Mouse (Mus musculus): ENCODE results near the gene Rbpms2.
A peak's percentile ranks its signal among the peaks of the same experiment; 100 is the strongest.

Rbpms2 gene

GRCm38 (mm10) chr9:65629025-65629766 is at the start of gene Rbpms2:
Gene Rbpms2 (plus strand): TSS chr9:65629648.
- DNase-seq (ENCODE audit: low spot score), result peak; percentile 11

DNA sequence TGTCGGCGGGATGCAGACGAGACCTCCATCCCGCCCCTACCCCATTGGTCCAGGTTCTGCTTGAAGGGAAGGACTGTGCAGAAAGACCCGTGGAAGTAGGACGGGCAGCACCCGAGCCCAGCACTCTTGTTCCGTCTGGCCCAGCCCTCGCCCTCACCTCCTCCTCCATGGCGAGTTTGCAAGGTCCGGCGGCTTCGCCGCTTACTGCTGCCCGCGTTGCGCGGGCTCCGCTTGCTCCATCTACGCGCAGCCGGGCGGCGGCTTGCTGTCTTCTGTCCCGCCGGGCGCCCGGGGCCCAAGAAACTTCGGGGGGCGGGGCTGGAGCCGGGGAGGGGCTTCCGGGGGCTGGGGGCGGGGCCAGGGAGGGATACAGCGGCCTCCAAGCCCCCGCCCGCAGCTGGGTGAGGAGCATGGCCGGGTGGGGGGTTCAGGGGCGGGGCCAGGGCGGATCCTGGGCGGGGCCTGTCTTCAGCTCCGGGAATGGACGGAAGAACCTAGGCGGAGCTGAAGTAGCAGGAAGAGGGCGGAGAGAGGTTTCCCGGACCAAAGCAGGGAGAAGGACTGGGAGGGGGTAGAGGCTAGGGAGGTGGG is 49.6 kb upstream of the Rbpms2 start, which contains the start of gene Plekho2:
Plekho2 (minus strand) TSS at position 260 of the 591 bp plus-strand sequence.
- peak; percentile 94 for DNase-seq (ENCODE audit: low spot score)

DNA sequence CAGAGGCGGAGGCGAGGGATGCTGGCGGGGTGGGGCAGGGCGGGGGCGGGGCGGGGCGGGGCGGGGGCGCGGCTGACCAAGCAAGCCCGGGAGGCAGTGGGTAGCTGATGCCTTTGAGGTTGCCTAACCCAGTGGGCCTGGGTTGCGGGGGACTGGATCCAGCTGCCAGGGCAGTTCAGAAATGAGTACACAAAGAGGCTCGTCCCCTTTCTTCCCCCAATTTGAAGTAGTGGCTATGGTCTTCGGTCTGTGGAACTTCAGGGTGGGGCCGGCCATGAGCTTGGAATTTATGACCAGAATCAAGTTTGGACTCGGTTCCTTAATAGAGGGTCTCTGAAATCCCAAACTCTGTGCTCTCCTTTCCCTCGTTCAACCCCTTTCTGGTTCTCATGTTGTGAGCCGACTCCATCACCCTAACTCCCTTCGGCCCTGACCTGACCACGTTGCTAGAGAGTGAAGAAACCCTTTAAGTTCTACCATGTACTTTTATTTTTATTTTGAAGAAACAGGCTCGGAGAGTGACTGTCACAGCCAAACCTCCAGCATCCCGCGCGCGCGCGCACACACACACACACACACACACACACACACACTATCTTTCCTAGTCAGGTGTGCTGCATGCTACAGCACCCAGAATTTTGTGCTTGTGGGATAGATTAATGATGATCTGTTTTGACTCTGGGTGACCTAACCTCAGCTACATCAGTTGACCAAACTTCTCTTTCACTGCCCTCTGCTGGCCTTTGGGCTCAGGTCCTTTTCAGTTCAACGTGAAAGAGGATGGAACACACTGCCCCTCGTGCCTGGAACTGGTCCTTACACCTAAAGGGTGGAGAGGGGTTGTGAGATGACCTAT is 48.8 kb upstream of the Rbpms2 start:
- peak; percentile 94 for DNase-seq (ENCODE audit: low spot score)

DNA sequence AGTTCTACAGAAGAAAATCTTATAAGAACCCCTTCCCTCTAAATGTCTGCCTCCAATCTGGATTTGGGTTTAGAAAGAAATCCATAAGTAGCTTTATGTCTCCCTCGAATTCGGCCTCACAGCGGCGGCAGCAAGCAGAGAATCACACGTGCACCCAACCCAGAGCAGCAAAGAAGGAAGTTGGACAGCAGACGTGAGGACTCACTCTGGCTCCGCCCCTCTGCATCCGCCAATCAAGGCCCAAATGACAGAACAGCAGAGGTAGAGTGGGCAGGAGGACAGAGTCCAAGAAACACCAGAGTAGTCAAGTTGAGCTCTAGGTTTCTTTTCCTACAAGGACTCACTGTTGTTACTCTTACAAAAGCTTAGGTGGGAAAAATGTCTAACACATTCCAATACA is 46.4 kb upstream of the Rbpms2 start:
- peak; percentile 60 for DNase-seq (ENCODE audit: low spot score)

DNA sequence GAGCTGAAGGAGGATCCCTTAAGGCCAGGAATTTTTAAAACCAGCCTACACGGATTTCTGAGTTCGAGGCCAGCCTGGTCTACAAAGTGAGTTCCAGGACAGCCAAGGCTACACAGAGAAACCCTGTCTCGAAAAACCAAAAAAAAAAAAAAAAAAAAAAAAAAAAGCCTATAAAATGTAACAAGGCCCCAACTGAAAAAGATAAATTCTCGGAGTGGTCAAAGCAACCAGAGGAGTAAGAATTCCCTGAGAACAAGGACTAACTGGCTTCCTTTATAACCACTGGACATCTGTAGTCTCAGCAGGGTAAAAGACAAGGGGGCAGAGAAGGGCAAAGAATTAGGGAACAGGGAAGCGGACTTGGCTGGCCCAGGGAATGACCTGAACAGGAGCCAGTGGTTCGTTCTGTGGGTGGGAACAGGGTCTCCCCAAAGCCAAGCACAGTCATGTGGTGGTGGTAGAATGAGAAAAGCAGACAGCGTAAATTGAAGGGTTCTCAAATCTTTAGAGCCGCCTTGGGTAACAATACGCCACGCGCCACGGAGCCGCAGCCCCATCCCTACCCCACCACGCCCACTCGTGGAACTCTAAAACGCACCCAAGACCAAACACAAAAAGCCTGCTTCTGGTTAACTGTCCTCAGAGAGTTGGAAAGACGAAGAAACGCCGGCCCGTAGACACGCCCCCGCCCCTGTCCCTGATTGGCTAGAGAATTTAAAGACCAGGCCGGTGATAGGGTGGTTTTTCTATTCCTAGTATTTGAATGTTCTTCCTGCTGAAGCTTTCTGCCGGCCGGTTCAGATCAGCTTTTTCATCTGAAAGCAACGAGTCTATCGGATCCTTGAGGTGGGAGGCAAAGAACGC is 42.8 kb upstream of the Rbpms2 start, which contains the start of gene Pif1:
Pif1 (plus strand) TSS at position 755 of the 864 bp plus-strand sequence.
- DNase-seq (ENCODE audit: low spot score), result peak; percentile 88

- DNase-seq (ENCODE audit: low spot score), result no peak
Measured at GRCm38 (mm10) chr9:65587270-65587572, 42.2 kb upstream of the Rbpms2 start.

DNA sequence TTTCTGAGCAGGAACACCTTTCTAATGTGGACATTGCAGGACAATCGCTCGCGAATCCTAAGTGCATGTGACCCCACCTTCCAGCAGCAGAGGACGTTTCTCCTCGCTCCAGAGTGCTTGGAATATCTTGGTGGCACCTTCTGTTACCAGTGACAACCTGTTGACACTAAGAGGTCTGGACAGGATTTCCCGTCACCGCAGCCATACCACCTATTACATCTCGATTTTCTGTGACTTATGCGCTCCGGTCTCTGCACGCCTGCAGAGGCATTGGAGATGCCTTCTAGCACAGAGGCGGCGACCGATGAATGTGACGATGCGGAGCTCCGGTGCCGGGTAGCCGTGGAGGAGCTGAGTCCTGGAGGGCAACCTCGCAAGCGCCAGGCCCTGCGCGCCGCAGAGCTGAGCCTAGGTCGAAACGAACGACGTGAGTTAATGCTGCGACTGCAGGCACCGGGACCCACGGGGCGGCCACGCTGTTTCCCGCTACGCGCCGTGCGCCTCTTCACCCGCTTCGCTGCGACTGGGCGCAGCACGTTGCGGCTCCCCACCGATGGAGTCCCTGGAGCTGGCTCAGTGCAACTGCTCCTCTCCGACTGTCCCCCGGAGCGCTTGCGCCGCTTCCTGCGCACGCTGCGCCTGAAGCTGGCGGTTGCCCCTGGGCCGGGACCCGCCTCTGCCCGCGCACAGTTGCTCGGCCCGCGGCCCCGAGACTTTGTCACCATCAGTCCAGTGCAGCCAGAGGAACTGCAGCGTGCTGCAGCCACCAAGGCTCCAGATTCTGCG is 41.7 kb upstream of the Rbpms2 start:
- DNase-seq (ENCODE audit: low spot score), result no peak

DNA sequence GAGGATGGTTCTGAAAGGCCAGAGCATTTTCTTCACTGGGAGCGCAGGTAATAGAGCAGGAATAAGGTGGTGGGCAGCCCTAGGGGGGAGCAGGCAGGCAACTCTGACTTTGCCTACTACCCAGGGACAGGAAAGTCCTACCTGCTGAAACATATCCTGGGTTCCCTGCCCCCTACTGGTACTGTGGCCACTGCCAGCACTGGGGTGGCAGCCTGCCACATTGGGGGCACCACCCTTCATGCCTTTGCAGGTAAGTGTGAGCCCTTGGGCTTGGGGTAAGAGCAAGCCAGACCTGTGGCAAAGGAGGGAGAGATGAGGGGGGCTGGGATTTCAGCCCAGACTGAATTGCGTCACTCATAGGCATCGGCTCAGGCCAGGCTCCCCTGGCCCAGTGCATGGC is 40.4 kb upstream of the Rbpms2 start:
- no peak for DNase-seq (ENCODE audit: low spot score)

GRCm38 (mm10) chr9:65592721-65593120 is 36.7 kb upstream of the Rbpms2 start:
- DNase-seq (ENCODE audit: low spot score), result no peak

DNA sequence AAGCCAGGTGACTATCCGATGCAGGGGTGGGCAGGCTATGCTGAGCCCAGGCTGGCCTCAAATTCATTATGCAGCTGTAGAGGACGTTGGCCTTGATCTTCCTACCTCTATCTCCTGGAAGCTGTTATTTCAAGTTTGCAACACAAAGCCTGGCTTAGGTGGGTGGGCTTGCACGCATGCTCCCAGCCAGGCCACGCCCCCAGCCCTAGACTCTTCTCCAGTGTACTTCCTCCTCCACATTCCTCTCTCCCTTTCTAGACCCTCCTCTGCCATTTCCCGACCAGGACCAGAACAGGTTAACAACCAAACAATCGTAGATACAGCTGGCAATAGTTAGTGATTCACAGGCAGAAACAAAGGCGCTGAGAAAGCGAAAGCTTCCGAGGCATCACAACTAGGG is 35.9 kb upstream of the Rbpms2 start:
- no peak for DNase-seq (ENCODE audit: low spot score)

GRCm38 (mm10) chr9:65598765-65599249 is 30.6 kb upstream of the Rbpms2 start:
- DNase-seq (ENCODE audit: low spot score), result peak; percentile 53

GRCm38 (mm10) chr9:65600951-65601350 is 28.5 kb upstream of the Rbpms2 start:
- no peak for DNase-seq (ENCODE audit: low spot score)

DNA sequence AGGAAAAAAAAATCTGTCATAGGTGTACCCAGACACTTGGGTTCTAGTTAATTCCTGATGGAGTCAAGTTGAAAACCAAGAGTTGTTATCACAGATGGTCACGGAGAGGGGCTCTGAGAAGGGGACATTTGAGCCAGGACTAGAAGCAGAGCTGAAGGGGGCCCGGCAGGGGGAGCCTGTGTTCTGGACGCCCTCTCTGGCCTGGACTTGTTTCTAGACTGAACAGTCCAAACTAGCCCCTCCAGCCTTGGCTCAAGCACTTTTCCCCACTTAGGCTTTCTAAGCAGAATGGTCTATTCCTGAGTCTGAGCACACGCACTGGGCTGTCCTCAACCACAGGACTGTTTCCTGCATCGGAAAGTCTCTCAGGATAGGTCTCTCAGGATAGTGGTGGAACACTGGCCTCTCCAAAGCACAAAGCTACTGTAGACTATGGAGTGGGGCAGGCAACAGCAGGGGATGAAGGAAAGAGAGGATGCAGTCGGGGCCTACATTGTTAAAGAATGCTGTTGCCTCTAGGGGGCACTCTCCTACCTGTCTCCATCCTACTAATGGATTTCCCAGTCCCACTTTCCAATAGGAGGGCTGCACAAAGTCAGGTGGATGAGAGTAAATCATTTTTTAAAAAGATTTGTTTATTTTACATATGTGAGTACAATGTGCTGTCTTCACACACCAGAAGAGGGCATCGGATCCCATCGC is 25.9 kb upstream of the Rbpms2 start:
- DNase-seq (ENCODE audit: low spot score), result no peak

DNA sequence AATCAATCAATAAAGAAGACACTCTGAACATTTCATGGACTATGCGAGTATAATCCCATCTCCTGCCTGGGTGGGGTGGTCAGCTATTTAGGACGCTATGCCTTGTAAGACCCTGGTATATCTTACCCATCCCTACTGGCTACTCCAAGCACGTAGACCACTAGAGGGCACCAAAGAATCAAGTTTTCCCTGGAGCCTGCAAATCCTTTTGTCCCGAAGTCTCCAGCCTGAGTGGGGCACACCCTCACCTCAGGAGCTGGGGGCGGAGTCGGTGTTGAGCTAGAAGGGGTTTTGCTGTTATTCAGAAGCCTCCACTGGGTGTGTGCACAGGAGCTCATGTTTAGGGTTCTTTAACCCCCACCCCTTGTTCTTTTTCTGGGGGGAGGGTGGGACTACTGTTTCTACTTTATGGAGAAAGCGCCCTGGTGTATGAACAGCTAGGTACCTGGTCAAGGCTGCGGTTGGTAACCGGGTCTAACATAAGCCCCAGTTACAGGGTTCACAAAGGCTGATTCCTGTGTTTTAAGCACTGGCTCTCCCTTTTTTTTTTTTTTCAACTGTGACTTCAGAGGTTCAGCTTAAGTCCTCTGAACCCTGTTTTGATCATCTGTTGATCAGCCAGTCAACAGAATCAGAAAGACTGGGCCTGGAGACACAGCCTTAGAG is 23.8 kb upstream of the Rbpms2 start:
- DNase-seq (ENCODE audit: low spot score), result peak; percentile 77

DNA sequence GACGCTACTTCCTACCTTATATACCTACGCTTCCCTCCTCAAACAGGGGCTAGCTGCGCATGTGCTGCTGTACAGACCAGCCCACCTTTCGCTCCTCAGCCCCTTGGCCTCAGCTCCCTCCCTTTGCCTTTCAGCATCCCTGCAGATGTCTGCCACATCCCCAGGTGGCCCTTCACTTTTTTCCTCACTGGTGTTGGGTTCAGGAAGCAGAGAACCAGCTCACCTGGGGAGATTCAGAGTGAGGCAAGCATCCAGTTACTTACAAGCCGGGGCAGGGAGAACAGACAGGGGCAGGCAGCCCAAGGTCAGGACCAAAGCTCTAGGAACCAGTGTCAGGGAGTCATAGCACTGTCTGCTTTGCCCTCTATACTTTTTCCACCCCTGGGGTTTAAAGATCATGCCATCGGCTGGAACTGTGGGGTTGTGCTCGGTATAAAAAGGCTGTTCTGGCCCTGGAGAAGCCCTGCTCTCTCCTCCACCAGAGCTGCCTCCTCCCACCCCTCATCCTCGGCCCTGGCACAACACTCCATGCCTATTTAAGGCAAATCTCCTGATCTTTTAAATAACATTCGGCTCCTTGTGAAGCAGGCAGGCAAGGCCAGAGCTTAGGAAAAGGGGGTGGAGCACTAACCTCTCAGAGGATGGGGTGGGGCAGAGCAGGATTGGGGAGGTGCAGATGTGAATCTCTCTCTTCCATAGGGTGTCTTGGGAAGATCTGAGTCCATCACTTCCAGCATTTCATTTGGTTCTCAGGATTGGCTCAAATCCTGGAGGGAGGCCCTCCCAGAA is 22.9 kb upstream of the Rbpms2 start:
- no peak for DNase-seq (ENCODE audit: low spot score)

DNA sequence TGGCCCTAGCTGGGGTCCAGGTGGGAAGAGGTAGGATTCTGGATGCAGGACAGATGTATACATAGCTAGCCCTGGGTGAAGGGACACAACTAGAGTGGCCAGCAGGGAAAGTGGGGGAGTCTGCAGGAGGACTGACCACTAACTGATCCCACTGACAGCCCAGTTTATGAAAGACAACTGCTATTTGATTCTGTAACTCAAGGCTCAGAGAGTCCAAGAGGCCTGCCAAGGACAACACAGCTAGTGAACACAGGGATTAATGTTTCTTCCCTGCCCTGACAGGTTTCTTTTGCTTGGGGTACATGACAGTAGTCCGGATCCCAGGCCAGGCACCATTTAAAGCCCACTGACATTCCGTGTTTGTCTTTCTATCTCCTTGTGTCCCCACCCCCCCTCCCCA is 22.3 kb upstream of the Rbpms2 start:
- DNase-seq (ENCODE audit: low spot score), result no peak

DNA sequence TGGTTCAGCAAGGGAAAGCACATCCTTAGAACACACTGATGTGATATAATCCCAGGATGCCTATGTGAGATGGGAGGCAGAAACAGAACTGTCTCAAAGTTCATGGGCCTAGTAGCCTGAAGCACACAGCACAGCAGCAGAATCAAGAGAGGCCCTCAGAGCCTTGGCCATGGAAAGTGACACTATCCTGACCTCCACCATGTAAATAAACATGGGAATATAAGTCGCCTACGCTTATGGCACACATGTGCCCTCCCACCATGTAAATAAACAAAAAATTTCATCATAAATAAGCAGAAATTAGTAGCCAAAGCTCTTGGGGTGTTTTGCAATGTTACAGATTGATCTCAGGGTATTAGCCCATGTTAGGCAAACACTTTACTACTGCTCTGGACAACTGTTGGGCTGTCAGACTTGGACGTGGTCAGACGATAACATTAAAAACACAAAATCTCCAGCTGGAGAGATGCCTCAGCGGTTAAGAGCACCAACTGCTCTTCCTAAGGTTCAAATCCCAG is 17.4 kb upstream of the Rbpms2 start:
- no peak for DNase-seq (ENCODE audit: low spot score)

DNA sequence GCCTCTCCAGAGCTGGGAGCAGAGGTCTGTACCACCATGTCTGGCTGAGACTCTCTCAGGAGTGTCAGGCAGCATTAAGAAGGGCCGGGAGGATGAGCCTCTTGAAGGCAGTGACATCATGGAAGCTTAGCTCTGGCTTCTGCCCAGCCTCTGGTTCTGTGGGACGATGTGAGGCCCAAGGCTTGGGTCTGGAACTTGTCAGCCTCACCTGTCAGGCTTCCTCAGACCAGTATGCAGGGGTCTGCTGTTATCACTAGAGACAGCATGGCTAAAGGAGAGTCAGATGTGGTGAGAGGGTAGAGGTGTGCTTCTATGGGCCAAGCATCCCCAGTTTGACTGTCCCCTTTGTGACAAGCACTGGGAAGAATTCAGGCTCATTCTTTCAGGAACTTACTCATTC is 16.4 kb upstream of the Rbpms2 start:
- no peak for DNase-seq (ENCODE audit: low spot score)

- no peak for DNase-seq (ENCODE audit: low spot score)
Measured at GRCm38 (mm10) chr9:65619311-65619710, 10.1 kb upstream of the Rbpms2 start.

Data from lung, postnatal 25 days (tissue).